In genomic region chr19:56953856-56954255, GRCm38 (mm10) we compare ENCODE assay signal across 28 mouse cellular contexts. TPM values are rescaled to one million over a fixed set of nuclear protein-coding genes. Genes with fewer than 3 reads are reported as not detected.
DNase-seq lines count a peak whose midpoint lies in the region; ATAC-seq and TF ChIP-seq lines count a peak whose summit lies in the region.
"Had no signal": no experiment of that assay in that cellular context is flagged by ENCODE, and none has a peak within 500 bp of the region (broad histone marks: within the 10 kb centered on the region; RNA-seq: fewer than 3 reads in every experiment).

No protein-coding gene starts in this region.

- intact Hi-C loops in gastrocnemius, postnatal 14 days (cut with DNase I; ENCODE audit: low total_unique reads) = no loop called here

- H3K4me3 ChIP-seq in kidney, adult 2 months (ENCODE audit: insufficient read depth, low read depth, low read length) = no peak overlapping the region
- no peak overlapping the region for H3K4me3 ChIP-seq in kidney, embryonic 14.5 days (ENCODE audit: low read length)
- H3K4me3 ChIP-seq in lung, embryonic 15.5 days = no peak overlapping the region
- no peak overlapping the region for H3K4me3 ChIP-seq in stomach, embryonic 14.5 days (ENCODE audit: low read depth, low read length)
- H3K4me3 ChIP-seq: embryonic facial prominence, embryonic 13.5 days; erythroblast, embryonic 14.5 days; forebrain, embryonic 13.5 days; heart, embryonic 10.5 days; left cerebral cortex, adult 2 months; limb, embryonic 15.5 days had no signal

- H3K9ac ChIP-seq in kidney, embryonic 14.5 days (ENCODE audit: low read depth, low read length) = no peak overlapping the region
- no peak overlapping the region for H3K9ac ChIP-seq in lung, embryonic 15.5 days
- no peak overlapping the region for H3K9ac ChIP-seq in stomach, embryonic 14.5 days (replicated peaks; ENCODE audit: low read depth, low read length)
- H3K9ac ChIP-seq: embryonic facial prominence, embryonic 13.5 days; forebrain, embryonic 13.5 days; hindbrain, embryonic 14.5 days; limb, embryonic 15.5 days; liver, embryonic 14.5 days had no signal

- no peak for TF ChIP-seq POLR2A in kidney, adult 2 months (IDR thresholded peaks at IDR 0.05; ENCODE audit: low read depth, low read length)

- peaks cover 12% of the 10 kb centered on the region; the same call in 1 of the 2 replicates for H3K4me1 ChIP-seq in kidney, adult 2 months (ENCODE audit: control insufficient read depth, insufficient read depth, low read length)
- no peaks in the 10 kb centered on the region for H3K4me1 ChIP-seq in kidney, embryonic 14.5 days (ENCODE audit: control insufficient read depth, insufficient read depth, low read length)
- H3K4me1 ChIP-seq in lung, embryonic 15.5 days = peaks cover 38% of the 10 kb centered on the region
- peaks cover 22% of the 10 kb centered on the region for H3K4me1 ChIP-seq in stomach, embryonic 14.5 days (ENCODE audit: control insufficient read depth, insufficient read depth, low read length)
- H3K4me1 ChIP-seq: forebrain, embryonic 13.5 days; limb, embryonic 15.5 days had no signal

- H3K9me3 ChIP-seq in kidney, embryonic 14.5 days (ENCODE audit: control insufficient read depth, low read length) = no peaks in the 10 kb centered on the region
- no peaks in the 10 kb centered on the region for H3K9me3 ChIP-seq in lung, embryonic 15.5 days
- no peaks in the 10 kb centered on the region for H3K9me3 ChIP-seq in stomach, embryonic 14.5 days (ENCODE audit: control insufficient read depth, low read depth, low read length)
- H3K9me3 ChIP-seq: embryonic facial prominence, embryonic 13.5 days; forebrain, embryonic 13.5 days; heart, embryonic 10.5 days; limb, embryonic 15.5 days had no signal

- H3K4me2 ChIP-seq in kidney, embryonic 14.5 days (replicated peaks; ENCODE audit: low read depth, low read length) = no peak overlapping the region
- no peak overlapping the region for H3K4me2 ChIP-seq in lung, embryonic 15.5 days
- H3K4me2 ChIP-seq in stomach, embryonic 14.5 days (replicated peaks; ENCODE audit: low read depth, low read length) = no peak overlapping the region
- H3K4me2 ChIP-seq: embryonic facial prominence, embryonic 13.5 days; forebrain, embryonic 13.5 days; hindbrain, embryonic 14.5 days; limb, embryonic 15.5 days; midbrain, embryonic 11.5 days had no signal

- no peaks in the 10 kb centered on the region for H3K27me3 ChIP-seq in kidney, adult 2 months (replicated peaks; ENCODE audit: control insufficient read depth, insufficient read depth, low read length)
- no peaks in the 10 kb centered on the region for H3K27me3 ChIP-seq in kidney, embryonic 14.5 days (ENCODE audit: control insufficient read depth, insufficient read depth, low read length)
- no peaks in the 10 kb centered on the region for H3K27me3 ChIP-seq in lung, embryonic 15.5 days
- H3K27me3 ChIP-seq in stomach, embryonic 14.5 days (ENCODE audit: control insufficient read depth, insufficient read depth, low read length) = no peaks in the 10 kb centered on the region
- H3K27me3 ChIP-seq: embryonic facial prominence, embryonic 13.5 days; forebrain, embryonic 13.5 days; limb, embryonic 15.5 days had no signal

- no peak for TF ChIP-seq CTCF in kidney, adult 2 months (conservative IDR thresholded peaks at IDR 0.05; ENCODE audit: insufficient read depth, insufficient read length, low read depth, low read length)

- no peak for ATAC-seq in kidney, embryonic 14.5 days (ENCODE audit: low FRiP score, low TSS enrichment)
- ATAC-seq in lung, embryonic 15.5 days (ENCODE audit: borderline replicate concordance, extremely low read depth, low FRiP score, low TSS enrichment) = peak; percentile 24
- no peak for ATAC-seq in stomach, embryonic 14.5 days (ENCODE audit: insufficient number of reproducible peaks, insufficient read depth, low FRiP score, low read depth)
- ATAC-seq: CD4-positive, CD25-positive, alpha-beta regulatory T cell, adult 4 months; forebrain, embryonic 13.5 days; inflammation-experienced regulatory T-cells, adult 6 months had no signal

- 0 out of 2 replicates have a peak overlapping the region, but pooled peaks have one; percentile 10 for H3K27ac ChIP-seq in kidney, adult 2 months (ENCODE audit: insufficient read depth, low read depth, low read length)
- H3K27ac ChIP-seq in kidney, embryonic 14.5 days (ENCODE audit: low read depth, low read length) = no peak overlapping the region
- H3K27ac ChIP-seq in lung, embryonic 15.5 days = peak overlapping the region; percentile 71
- H3K27ac ChIP-seq in stomach, embryonic 14.5 days (ENCODE audit: low read length) = peak overlapping the region; percentile 61; the same call in 1 of the 2 replicates
- H3K27ac ChIP-seq: embryonic facial prominence, embryonic 13.5 days; forebrain, embryonic 13.5 days; heart, embryonic 10.5 days; hindbrain, embryonic 14.5 days; left cerebral cortex, adult 2 months; limb, embryonic 15.5 days; liver, embryonic 14.5 days had no signal

- H3K36me3 ChIP-seq in kidney, adult 2 months (ENCODE audit: control insufficient read depth, insufficient read depth, low read length) = no peaks in the 10 kb centered on the region
- H3K36me3 ChIP-seq in kidney, embryonic 14.5 days (ENCODE audit: control insufficient read depth, insufficient read depth, low read length) = no peaks in the 10 kb centered on the region
- no peaks in the 10 kb centered on the region for H3K36me3 ChIP-seq in lung, embryonic 15.5 days
- no peaks in the 10 kb centered on the region for H3K36me3 ChIP-seq in stomach, embryonic 14.5 days (ENCODE audit: control insufficient read depth, insufficient read depth, low read length)
- H3K36me3 ChIP-seq: embryonic facial prominence, embryonic 13.5 days; heart, embryonic 10.5 days; limb, embryonic 15.5 days had no signal

- WGBS in kidney, adult 2 months = 61% methylated on average over 4 of the region's 4 CpGs
- 75% methylated on average over 4 of the region's 4 CpGs for WGBS in kidney, embryonic 14.5 days
- 38% methylated on average over 4 of the region's 4 CpGs for WGBS in lung, embryonic 15.5 days
- 53% methylated on average over 4 of the region's 4 CpGs for WGBS in stomach, embryonic 14.5 days

- DNase-seq in kidney, adult 2 months = peak; percentile 61
- DNase-seq in lung, postnatal 25 days (ENCODE audit: low spot score) = no peak
- peak; percentile 27 for DNase-seq in brain, adult 2 months (ENCODE audit: low read depth, low spot score)
- DNase-seq in gastrocnemius, postnatal 14 days = no peak
- DNase-seq in frontal cortex, postnatal 14 days (ENCODE audit: low spot score in 2 of 2) = no peak
- DNase-seq: cerebellum, adult 11-12 months; cerebellum, postnatal 14 days; embryo, embryonic 11 days; heart, postnatal 4 days; right cerebral cortex, postnatal 14 days; thymus, adult 18-20 months; thymus, postnatal 36 days had no signal

RNA-seq across cellular contexts. Expression of gene Afap1l2, which starts 54.2 kb away (rescaled TPM):
- polyA plus RNA-seq in kidney, adult 2 months (2012; rRNA removed) = 9.2 and 10.1 TPM in 2 replicates
- 9.0 and 12.5 TPM in 2 replicates for polyA plus RNA-seq in kidney, embryonic 14.5 days (2014; fragmentation: Nextera tagmentation; extraction: Ambion mirVana)
- 28.4 and 29.7 TPM in 2 replicates for polyA plus RNA-seq in lung, embryonic 15.5 days (2015; fragmentation: Nextera tagmentation; extraction: Ambion mirVana)
- polyA plus RNA-seq in stomach, embryonic 14.5 days (2014; fragmentation: Nextera tagmentation; extraction: Ambion mirVana) = 24.6 and 28.5 TPM in 2 replicates
- total RNA-seq in gastrocnemius, postnatal 14 days (2021) = 10 to 100 TPM in 1 of 2 experiments, 1 to 10 TPM in 1; 6.0 to 11.0 TPM
- total RNA-seq: granulocyte monocyte progenitor cell, adult 5-6 weeks; neutrophil, adult 5-6 weeks had no signal
- polyA plus RNA-seq: CD4-positive, CD25-positive, alpha-beta regulatory T cell, adult 4 months; erythroblast, embryonic 14.5 days; inflammation-experienced regulatory T-cells, adult 6 months had no signal

Comparison
In these comparisons a context has a peak if more than half of its experiments do, and no peak if none do; other contexts are left out.
1. DNase-seq: peak in kidney, adult 2 months (single experiment) and brain, adult 2 months (single experiment); none in lung, postnatal 25 days (single experiment), gastrocnemius, postnatal 14 days (single experiment) and frontal cortex, postnatal 14 days (0 of 2).